Mouse (Mus musculus) heart, postnatal 36 days (tissue): ENCODE data around the gene Musk. TPM values are rescaled to one million over a fixed set of nuclear protein-coding genes. Genes with fewer than 3 reads are reported as not detected.

ENCODE experiments used
- DNase-seq, 2 experiments: peaks; one replicate each; pipeline ENCODE4 v3.0.0; 2021 to 2022
- intact Hi-C: fragments of 180-260 bp; cut with DNase I; formaldehyde crosslinking; loops from one replicate; pipeline ENCODE4 v1.15.1; 2025
- total RNA-seq, 2 experiments: library from RNA; stranded (reverse); gene quantifications; 2 replicates each; pipeline ENCODE4 v1.2.3; 2021

Gene Musk
- total RNA-seq, 2 experiments from 2014 or later, result 0.69 to 0.92 TPM

DNA sequence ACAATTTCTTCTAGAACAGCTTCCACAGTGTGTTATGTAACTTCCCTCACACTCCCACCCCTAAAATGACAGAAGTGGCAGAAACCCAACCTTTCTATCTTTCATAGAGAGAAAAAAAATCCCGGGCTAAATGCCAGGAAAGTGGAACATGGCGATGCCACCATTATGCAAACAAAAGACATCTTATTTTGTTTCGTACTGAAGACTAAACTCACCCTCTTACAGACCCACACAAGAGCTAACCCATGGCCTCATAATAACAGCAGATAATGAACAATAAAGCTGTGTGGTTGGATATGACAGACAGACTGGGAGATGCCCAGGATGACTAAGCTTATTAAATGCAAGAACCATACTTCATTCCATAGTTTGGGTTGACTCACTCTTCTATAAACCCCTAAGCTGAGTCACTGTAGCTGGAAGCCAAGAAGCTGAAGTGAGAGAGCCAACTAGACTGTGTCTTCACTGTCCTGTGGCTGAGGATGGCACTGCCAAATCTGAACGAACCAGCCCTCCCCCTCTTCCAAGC, 116.3 kb downstream of the Musk start:
- intact Hi-C loops, result no loop called here
- DNase-seq, result no peak

DNA sequence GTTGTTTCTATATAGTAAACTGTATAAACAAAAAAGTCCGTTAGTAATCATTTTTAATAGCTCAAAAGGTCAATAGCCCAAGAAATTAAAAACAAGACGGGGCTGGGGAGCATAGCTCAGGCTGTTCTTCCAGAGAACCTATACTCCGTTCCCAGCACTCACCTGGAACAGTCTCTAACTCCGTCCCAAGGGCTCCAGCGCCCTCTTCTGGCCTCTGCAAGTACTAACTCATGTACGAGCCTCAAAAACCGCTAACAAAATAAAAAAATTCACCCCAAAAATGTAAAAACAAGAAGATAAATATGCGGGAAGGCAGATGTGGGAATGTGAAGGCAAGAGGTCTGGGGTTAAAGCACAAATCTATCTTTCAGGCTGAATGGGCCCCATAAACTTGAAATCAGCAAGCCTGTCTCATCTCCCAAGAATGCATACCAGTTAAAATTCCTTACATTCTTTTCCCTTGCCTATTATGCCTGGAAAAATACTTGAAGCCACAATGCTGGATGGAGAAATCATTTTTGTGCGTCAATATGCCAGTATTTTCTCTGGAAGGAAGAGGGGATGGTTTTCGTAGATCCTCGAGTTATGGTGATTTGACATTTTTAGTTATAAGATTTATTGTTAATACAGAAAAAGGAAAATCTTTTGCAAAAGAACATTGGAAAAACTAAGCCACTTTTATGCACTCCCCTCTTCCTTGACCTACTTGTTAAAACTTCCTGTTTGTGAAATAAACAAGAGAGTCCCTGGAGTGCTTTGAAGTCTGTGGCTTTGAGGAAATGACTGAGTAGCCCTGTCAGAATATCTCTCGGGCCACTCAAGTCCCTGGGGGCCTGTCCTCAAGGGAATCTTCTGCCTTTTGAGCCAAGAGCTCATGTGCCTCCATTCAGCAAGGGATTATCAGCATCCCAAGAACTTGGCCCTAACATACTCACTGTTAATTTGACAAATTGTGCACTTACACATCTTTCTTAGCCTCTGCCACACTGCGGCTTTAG, 127.7 kb downstream of the Musk start:
- intact Hi-C loops, result no loop called here
- peak; percentile 58 to 62 for DNase-seq

DNA sequence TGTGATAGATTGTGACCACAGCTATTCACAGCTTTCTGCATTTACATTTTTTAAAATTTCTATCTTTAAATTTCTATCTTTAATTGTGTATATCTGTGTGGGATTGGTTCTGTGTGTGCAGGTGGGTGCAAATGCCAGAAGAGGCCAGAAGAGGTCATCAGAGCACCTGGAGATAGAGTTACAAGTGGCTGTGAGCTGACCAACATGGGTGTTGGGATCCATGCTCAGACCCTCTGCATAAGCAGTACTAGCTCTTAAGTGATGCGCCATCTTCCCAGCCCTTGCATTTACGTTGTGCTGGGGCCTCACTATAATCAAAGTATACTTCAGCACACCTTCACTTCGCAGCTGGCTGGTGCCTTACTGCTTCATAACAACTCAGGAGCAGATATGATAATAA, 129.8 kb downstream of the Musk start:
- intact Hi-C loops, result loop anchor here (5.0 kb wide), 2 partner anchors 137 to 148 kb away; partner anchors contain the start of gene Lpar1
- DNase-seq, result no peak

DNA sequence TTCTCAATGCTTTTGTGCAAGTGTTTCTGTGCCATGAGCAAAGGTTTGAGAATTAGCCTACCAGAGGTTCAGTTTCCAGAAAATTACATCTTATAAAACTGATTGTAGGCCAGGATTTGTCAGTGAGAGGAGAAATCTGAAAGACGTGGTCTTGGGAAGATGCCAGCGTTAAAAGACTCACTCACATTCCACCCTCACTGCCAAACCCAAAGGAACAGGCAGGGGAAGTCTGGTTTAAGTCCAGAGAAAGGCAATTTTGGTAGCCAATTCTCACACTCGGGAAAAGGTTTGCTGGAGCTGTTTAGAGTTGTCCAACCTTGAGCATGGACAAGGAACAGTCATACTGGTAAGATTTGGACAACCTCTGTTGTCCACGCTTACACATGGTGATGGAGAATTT, 131.6 kb downstream of the Musk start:
- peak in 1 of 2 experiments; percentile 13 for DNase-seq
- intact Hi-C loops, result loop anchor here (5.0 kb wide), 2 partner anchors 135 to 150 kb away; partner anchors contain the start of gene Lpar1

- peak in 1 of 2 experiments; percentile 14 for DNase-seq
- intact Hi-C loops, result loop anchor here (1.0 to 5.0 kb wide), 3 partner anchors 133 to 330 kb away; partner anchors contain the start of gene Lpar1
Measured at GRCm38 (mm10) chr4:58419225-58419624, 133.5 kb downstream of the Musk start.

GRCm38 (mm10) chr4:58423276-58423930, 137.6 kb downstream of the Musk start:
- no peak for DNase-seq
- intact Hi-C loops, result no loop called here

Other genes starting within 250 kb of the Musk start
- gene Svep1, start 79.1 kb upstream of the Musk start, total RNA-seq, result 1 to 10 TPM; 6.2 to 6.4 TPM